Mouse (Mus musculus): ENCODE measurements at regions not wholly inside any gene's neighbourhood (a gene's known extent, or its start where the extent isn't known, plus 50 kb on each side); places are given as distances from the start of the nearest gene placed in this dataset.

GRCm38 (mm10) chr6:84271966-84272365, 263.6 kb downstream of the Dysf start:
- TF ChIP-seq CTCF (IDR thresholded peaks at IDR 0.05; ENCODE audit: control insufficient read depth, insufficient read depth, insufficient read length) (no peak), USF1 (IDR thresholded peaks at IDR 0.05; ENCODE audit: low read depth) (peak; percentile 92), MYOG (IDR thresholded peaks at IDR 0.05; ENCODE audit: control insufficient read depth, extremely low read depth, insufficient read length) (no peak), CEBPB (IDR thresholded peaks at IDR 0.05; ENCODE audit: low read depth) (no peak)

Measured in C2C12 (cell line).